Mouse (Mus musculus) bone marrow macrophage, adult 2 months (primary cell): ENCODE results near the gene Dscaml1.

Experiments
- CTCF ChIP-seq: IDR thresholded peaks from 2 replicates; pipeline ENCODE4 v1.5.1; 2012; ENCODE audit warnings: low read depth, mild to moderate bottlenecking, low read length, moderate library complexity
- POLR2A ChIP-seq: IDR thresholded peaks from 2 replicates; pipeline ENCODE4 v1.6.1; 2012; ENCODE audit warnings: mild to moderate bottlenecking, low read depth, low read length, borderline replicate concordance

DNA sequence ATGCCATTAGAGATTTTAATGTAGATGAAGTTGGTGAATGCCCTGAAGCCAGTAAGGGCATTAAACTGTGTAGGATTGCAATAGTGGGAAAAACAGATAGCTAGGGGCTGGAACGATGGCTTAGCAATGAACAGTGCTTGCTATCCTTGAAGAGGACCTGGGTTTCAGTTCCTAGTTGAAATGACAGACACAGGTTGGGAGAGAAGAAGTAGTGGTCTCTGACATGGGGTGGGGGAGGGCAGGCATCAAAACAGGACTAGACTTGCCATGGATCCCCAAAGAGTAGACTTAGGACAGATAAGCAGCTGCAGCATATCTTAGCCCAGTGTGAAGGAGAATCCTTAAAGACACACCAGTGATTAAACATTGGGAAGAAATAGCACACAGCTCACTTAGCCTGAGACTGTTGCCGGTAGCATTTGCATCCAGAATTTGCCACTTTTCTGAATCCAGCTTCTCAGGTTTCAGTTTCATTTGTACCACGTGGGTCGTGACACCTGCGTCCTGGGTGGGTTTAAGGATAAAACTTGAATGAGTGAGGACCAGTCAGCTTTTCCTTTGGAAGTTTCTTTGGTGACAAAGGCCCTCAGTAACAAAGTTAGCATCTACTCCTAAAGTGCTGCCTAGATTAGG is 75.0 kb downstream of the Dscaml1 start:
- TF ChIP-seq CTCF (no peak), POLR2A (no peak)
